Comparison of ENCODE assay signal across 9 mouse cellular contexts in the genomic region with DNA sequence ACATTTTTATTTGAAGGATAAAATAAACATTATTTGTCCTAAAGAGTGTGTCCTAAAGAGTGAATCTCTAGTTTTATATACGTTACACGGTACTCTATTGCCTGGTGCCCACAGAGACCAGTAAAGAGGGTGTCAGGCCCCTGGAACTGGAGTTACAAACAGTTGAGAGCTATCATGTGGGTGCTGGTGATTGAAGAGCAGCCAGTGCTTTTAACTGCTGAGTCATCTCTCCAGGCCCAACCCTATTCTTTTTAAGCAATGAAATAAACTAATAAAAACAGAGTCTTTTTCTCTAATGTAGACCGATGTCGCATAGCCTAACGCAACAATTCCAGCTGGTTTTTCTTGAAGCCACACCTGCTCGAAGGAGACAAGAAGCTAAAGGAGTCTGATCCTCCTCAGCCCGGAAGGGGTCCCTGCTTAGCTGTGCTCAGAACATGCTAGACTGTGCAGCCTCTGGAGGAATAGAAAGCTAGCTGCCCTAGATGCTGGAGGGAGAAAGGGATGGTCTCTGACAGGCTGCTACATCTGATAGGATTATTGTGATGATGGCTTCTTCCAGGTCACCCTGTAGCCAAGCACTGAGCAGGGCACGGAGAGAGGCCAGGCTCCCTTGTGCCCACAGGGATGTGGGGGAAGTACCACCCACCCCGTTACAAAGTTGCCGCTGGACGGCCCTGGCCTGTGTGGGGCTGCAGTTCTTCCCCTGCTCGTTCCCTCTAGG.
DNase-seq lines count a peak whose midpoint lies in the region; ATAC-seq and TF ChIP-seq lines count a peak whose summit lies in the region.
"Had no signal": no experiment of that assay in that cellular context is flagged by ENCODE, and none has a peak within 500 bp of the region (broad histone marks: within the 10 kb centered on the region; RNA-seq: fewer than 3 reads in every experiment).

No protein-coding gene starts in this region.

- no peaks in the 10 kb centered on the region for H3K36me3 ChIP-seq in lung, postnatal 0 days (ENCODE audit: insufficient read depth, low read length)
- no peaks in the 10 kb centered on the region for H3K36me3 ChIP-seq in embryonic facial prominence, embryonic 14.5 days (ENCODE audit: control insufficient read depth, insufficient read depth, low read length)
- no peaks in the 10 kb centered on the region for H3K36me3 ChIP-seq in liver, embryonic 15.5 days (replicated peaks)

- TF ChIP-seq CTCF in lung, postnatal 0 days (IDR thresholded peaks at IDR 0.05), result peak; percentile 12; the same call in 1 of the 2 replicates

- WGBS in lung, postnatal 0 days, result 49% methylated on average over 12 of the region's 12 CpGs
- 54% methylated on average over 12 of the region's 12 CpGs for WGBS in embryonic facial prominence, embryonic 14.5 days
- whole genome bisulfite sequencing in liver, embryonic 15.5 days (ENCODE audit: insufficient replicate concordance), result 41% methylated on average over 12 of the region's 12 CpGs

- no peaks in the 10 kb centered on the region; the same call in 1 of the 2 replicates for H3K4me1 ChIP-seq in lung, postnatal 0 days (ENCODE audit: insufficient read depth, low read depth, low read length)
- peaks cover 16% of the 10 kb centered on the region for H3K4me1 ChIP-seq in embryonic facial prominence, embryonic 14.5 days (ENCODE audit: control insufficient read depth, insufficient read depth, low read length)
- peaks cover 9% of the 10 kb centered on the region for H3K4me1 ChIP-seq in liver, embryonic 15.5 days (replicated peaks)

- no peak overlapping the region for H3K4me2 ChIP-seq in lung, postnatal 0 days (replicated peaks; ENCODE audit: low read depth, low read length)
- 0 out of 2 replicates have a peak overlapping the region, but pooled peaks have one; percentile 15 for H3K4me2 ChIP-seq in embryonic facial prominence, embryonic 14.5 days (ENCODE audit: low read depth, low read length)
- H3K4me2 ChIP-seq in liver, embryonic 15.5 days, result no peak overlapping the region

- peak; percentile 54 for ATAC-seq in lung, postnatal 0 days
- ATAC-seq in embryonic facial prominence, embryonic 14.5 days (ENCODE audit: low read depth), result no peak
- ATAC-seq in liver, embryonic 15.5 days (ENCODE audit: insufficient read depth), result 0 out of 2 replicates have a peak, but pooled peaks have one; percentile 37
- ATAC-seq: activated CD4-positive, CD25-positive, alpha-beta regulatory T cell, adult 4 months had no signal

- H3K27me3 ChIP-seq in lung, postnatal 0 days (replicated peaks; ENCODE audit: insufficient read depth, low read length), result no peaks in the 10 kb centered on the region
- H3K27me3 ChIP-seq in embryonic facial prominence, embryonic 14.5 days (replicated peaks; ENCODE audit: control insufficient read depth, insufficient read depth, low read length), result no peaks in the 10 kb centered on the region
- H3K27me3 ChIP-seq in liver, embryonic 15.5 days, result no peaks in the 10 kb centered on the region; the same call in 1 of the 2 replicates

- H3K4me3 ChIP-seq in lung, postnatal 0 days (ENCODE audit: low read depth, low read length), result no peak overlapping the region
- no peak overlapping the region for H3K4me3 ChIP-seq in embryonic facial prominence, embryonic 14.5 days (ENCODE audit: low read depth, low read length)
- no peak overlapping the region for H3K4me3 ChIP-seq in liver, embryonic 15.5 days (replicated peaks)

- DNase-seq in lung, postnatal 0 days (ENCODE audit: low spot score), result peak; percentile 50
- no peak for DNase-seq in lung, postnatal 10 days
- peak; percentile 26 for DNase-seq in embryonic facial prominence, embryonic 14.5 days (ENCODE audit: low spot score)
- DNase-seq in thymus, postnatal 0 days (ENCODE audit: low spot score), result peak; percentile 81
- DNase-seq in adrenal gland, adult 8-10 months, result no peak
- DNase-seq in cerebellum, adult 18-20 months, result no peak
- DNase-seq: heart, postnatal 4 days had no signal

- H3K9me3 ChIP-seq in lung, postnatal 0 days (ENCODE audit: low read length), result no peaks in the 10 kb centered on the region
- no peaks in the 10 kb centered on the region for H3K9me3 ChIP-seq in embryonic facial prominence, embryonic 14.5 days (ENCODE audit: control insufficient read depth, low read length)
- no peaks in the 10 kb centered on the region for H3K9me3 ChIP-seq in liver, embryonic 15.5 days (replicated peaks)

- no peak overlapping the region for H3K9ac ChIP-seq in lung, postnatal 0 days (replicated peaks; ENCODE audit: low read depth)
- peak overlapping the region; percentile 40 for H3K9ac ChIP-seq in embryonic facial prominence, embryonic 14.5 days (ENCODE audit: low read depth, low read length)
- no peak overlapping the region for H3K9ac ChIP-seq in liver, embryonic 15.5 days

- TF ChIP-seq EP300 in lung, postnatal 0 days (IDR thresholded peaks at IDR 0.05), result no peak

- H3K27ac ChIP-seq in lung, postnatal 0 days (ENCODE audit: low read length), result no peak overlapping the region
- peak overlapping the region; percentile 21; the same call in 1 of the 2 replicates for H3K27ac ChIP-seq in embryonic facial prominence, embryonic 14.5 days (replicated peaks; ENCODE audit: low read depth, low read length)
- no peak overlapping the region for H3K27ac ChIP-seq in liver, embryonic 15.5 days (replicated peaks)

Comparison
In these comparisons a context has a peak if more than half of its experiments do, and no peak if none do; other contexts are left out.
1. DNase-seq: peak in lung, postnatal 0 days (single experiment), embryonic facial prominence, embryonic 14.5 days (single experiment) and thymus, postnatal 0 days (single experiment); none in lung, postnatal 10 days (single experiment), adrenal gland, adult 8-10 months (single experiment) and cerebellum, adult 18-20 months (0 of 2).